Mouse (Mus musculus) heart, postnatal 0 days (tissue): ENCODE measurements around the gene Medag.

Source experiments
- CTCF ChIP-seq: IDR thresholded peaks from 2 replicates; pipeline ENCODE4 v1.5.1; 2016; ENCODE audit warnings: antibody characterized with exemption, control low read depth, low read depth
- EP300 ChIP-seq: IDR thresholded peaks from 2 replicates; pipeline ENCODE4 v1.6.1; 2016; ENCODE audit warnings: antibody characterized with exemption, low read depth

GRCm38 (mm10) chr5:149439531-149440179 is 28.1 kb downstream of the Medag start, which contains the start of gene Tex26:
- TF ChIP-seq CTCF (no peak), EP300 (no peak)
